Mouse (Mus musculus): ENCODE measurements around the gene Pygo2.

Gene Pygo2

DNA sequence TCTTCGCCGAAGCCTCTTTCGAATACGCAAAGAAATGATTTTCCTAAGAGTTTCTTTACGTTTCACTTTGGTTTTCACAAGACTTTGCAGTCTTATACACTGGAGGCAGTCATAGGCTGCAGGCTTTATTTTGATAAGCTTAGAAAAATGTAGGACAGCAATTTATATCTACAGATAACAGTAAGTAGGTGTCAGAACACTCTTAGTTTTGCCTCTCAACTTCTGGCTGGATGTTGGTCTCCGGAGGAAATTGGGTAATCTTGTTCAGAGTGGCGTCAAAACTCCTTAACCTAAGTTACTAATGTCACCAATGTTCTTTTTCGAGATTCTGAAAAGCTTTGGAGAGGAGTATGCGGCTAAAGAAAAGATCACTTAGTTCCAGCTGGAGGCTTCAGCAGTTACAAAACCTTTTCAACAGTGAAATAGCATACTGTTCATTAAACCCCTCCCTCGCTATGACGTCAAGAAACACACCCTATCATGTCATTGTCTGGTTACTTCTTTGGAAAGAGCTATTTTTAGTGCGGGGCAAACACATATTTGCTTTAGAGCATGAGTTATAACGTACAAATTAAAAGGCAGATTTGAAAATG is 28.5 kb downstream of the Pygo2 start:
- DNase-seq: peak; percentile 93

DNA sequence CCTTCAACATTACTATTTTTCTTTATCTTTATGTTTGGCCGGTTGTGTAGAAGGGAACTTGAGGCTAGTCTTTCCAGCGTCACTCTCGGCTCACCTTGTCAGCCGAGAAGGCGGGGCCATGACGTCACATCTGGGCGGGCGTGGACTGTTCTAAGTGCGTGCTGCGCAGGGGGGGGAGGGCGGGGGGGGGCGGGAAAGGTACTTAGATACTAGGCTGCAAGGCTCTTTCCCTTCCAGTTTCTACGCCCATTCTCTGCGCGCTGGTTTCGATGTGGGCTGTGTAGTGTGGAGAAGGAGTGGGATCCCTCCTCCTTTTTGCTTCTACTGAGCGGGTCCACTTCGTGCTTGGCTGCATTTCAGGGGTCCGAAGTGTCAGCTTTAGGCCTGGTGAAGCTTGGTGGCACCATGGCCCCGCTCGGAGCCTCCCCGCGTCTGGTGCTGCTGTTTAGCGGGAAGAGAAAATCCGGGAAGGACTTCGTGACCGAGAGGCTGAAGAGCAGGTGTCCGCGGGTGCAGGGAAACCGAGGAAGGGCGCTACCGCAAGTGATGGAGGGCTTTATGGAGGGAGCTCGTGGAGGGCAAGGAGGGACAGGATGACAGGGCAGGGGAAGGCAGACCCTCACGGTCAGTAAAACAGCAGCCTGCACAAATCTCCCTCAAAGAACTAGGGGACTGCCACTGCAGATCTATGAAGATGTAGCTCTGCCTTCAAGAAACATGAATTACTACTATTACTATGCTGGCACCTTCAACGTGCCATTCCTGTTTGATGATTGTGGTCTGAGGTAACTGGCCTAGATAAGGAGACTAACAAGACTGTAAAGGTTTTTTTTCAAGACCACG is 29.2 kb downstream of the Pygo2 start:
- peak; percentile 97 for DNase-seq

DNA sequence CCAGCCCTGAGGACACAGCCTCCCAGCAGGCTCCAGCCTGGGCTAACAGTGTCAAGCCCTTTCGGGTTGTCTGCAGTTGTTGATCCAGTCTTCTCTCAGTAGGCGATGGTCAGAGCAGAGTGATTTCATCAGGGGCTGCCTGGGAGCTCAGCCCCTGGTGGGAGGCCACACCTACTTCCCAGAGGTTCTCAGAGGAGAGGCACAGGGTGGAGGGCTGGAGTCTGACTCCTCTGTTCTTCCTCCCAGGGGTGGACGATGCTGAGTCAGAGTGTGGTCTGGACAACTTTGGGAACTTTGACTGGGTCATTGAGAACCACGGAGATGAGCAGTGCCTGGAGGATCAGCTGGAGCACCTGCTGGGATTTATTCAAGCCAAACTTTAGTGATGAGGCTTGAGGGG is 38.3 kb downstream of the Pygo2 start:
- DNase-seq: no peak

DNA sequence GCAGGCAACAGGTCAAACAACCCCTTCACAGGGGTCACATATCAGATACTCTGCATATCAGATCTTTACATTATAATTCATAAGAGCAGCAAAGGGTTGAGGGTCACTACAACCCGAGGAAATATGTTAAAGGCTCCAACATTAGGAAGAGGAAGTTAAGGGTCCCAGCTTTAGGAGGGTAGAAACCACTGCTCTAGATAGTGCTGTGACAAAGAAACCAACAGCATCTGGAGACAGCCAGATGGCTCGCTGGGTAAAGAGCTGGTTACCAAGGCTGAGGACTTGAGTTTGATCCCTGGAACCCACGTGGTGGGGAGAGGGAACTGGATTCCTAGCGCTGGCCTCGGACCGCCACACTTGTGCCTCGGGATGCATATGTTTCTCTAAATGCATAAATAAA is 42.3 kb downstream of the Pygo2 start:
- no peak for DNase-seq

DNA sequence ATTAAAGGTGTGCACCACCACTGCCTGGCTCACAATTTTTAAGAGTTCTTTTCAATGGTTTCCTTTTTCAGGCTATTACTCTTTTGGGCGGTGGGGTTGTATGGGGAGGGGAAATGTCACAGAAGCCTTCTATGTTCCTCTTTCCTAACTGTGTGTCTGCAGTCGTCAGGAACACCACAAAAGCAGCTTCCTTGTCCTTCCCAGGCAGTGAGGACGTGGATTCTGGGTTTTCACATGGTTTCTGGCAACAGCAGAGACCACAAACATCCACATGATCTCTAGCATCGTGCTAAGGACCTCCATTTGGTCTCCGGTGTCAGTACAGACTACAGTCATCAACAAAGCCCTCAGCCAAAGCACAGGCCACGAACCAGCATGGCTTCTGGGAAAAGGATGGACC is 43.8 kb downstream of the Pygo2 start:
- no peak for DNase-seq

DNA sequence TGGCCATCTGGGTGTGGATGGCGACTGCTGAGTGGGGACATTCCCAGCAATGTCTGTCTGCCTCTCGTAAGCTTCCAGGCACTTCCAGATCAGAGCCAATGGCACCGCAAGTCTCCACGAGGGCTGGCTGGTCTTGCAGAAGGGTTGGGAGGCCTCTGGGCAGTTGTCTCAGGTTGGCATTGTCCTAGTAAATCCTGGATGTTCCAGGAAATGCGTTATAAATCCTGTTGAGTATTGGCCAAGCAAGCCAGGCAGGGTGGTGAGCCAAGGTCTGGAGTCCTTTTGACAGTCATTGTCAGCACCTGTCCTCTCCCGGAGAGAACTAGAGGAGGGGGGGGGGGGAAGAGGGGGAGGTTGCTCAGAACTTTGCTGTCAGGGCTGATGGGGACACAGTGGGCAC is 49.0 kb downstream of the Pygo2 start:
- DNase-seq: no peak

DNA sequence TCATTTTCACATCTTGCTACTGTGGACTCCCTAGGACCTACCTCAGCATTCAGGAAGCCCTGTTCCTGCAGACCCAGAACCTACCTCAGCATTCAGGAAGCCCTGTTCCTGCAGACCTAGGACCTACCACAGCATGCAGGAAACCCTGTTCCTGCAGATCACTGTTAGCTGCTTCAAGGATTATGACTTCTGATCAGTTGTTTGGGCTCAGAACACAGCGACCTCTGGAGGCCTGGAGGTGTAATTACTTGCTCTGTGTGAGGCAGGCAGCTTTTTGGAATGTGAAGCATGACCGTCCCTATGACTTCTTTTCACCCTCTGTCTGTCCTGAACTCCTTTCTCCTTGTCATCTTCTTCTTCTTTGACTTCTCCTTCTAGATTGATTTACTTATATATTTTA is 51.5 kb downstream of the Pygo2 start:
- peak; percentile 37 for DNase-seq

DNA sequence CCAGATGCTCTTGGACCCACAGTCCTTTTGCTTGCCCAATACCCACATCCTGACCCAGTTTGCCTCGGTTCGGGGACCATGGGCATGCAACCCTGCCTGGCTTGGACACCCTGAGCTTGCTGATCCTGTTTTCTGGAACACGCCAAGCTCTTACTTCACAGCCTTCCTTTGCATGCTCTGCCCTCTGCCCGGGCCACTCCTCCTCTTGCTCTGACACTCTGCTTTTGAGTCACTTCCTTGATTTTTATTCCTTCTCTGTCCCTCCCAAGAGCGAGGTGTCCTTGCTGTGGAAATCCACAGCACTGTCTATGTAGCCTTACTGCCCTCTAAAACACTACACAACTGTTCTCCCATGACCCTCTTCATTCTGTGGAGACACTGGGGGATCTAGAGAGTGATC is 52.2 kb downstream of the Pygo2 start:
- no peak for DNase-seq

Data from lung, postnatal 36 days (tissue).